Mouse (Mus musculus) erythroid progenitor cell, adult 5-6 weeks (primary cell): ENCODE measurements around the gene Nos1. TPM values are rescaled to one million over a fixed set of nuclear protein-coding genes. Genes with fewer than 3 reads are reported as not detected.

ENCODE experiments used
- ATAC-seq: replicated peaks from 2 replicates; pipeline ENCODE4 v1.8.0; 2016; ENCODE audit warnings: moderate number of reproducible peaks, mild to moderate bottlenecking, moderate TSS enrichment, inconsistent platforms; ENCODE audit not compliant: poor library complexity, low FRiP score, severe bottlenecking
- total RNA-seq, 2 experiments: library from RNA; stranded (forward) in 1 of 2; stranded (reverse) in 1 of 2; fragments of 150-400 nt in 1 of 2; fragments of 186-747, 209-891 nt in 1 of 2; gene quantifications; 2 replicates each; pipeline versions ENCODE4 v1.2.3 to v1.2.4; 2015 to 2017; ENCODE audit warnings: low replicate concordance in 2 of 2

Gene Nos1
- total RNA-seq, 2 experiments from 2014 or later: not detected

GRCm38 (mm10) chr5:117941552-117941951, 160.7 kb downstream of the Nos1 start:
- no peak for ATAC-seq

DNA sequence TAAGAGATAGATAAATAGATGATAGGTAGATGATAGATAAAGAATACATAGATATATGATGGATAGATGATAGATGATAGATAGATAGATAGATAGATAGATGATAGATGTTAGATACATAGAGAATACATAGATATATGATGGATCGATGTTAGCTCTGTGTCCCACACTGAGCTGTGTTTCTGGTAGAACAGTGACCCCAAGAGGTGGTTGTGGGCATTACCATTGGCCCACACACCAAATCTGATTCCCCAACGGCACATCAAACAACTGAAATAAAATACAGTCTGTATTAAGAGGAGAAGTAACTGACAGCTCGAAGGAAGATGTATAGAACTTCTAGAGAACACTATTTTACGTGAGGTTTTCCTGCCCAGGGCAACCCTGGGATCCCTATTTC, 165.8 kb downstream of the Nos1 start:
- no peak for ATAC-seq

GRCm38 (mm10) chr5:117949393-117949792, 168.6 kb downstream of the Nos1 start:
- no peak for ATAC-seq

GRCm38 (mm10) chr5:117953893-117954292, 173.1 kb downstream of the Nos1 start:
- no peak for ATAC-seq

DNA sequence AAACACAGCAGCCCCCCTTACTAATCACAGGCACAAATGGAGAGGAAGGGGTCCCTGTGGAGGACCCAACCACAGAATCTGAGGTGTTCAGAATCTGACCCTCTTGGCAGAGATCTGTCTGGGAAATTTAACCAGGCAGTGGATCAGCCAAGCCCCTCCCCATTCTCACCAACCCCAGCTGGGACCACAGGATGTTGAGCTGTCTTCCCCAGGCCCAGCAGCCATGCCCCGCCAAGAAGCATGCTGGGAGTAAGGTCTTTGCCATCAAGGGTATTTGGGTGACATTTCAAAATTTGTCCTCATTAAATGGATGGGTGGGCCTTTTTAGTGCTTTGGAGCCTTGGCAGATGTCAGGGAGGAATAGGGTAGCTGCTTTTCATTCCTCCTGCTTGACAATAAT, 173.6 kb downstream of the Nos1 start:
- ATAC-seq: no peak

DNA sequence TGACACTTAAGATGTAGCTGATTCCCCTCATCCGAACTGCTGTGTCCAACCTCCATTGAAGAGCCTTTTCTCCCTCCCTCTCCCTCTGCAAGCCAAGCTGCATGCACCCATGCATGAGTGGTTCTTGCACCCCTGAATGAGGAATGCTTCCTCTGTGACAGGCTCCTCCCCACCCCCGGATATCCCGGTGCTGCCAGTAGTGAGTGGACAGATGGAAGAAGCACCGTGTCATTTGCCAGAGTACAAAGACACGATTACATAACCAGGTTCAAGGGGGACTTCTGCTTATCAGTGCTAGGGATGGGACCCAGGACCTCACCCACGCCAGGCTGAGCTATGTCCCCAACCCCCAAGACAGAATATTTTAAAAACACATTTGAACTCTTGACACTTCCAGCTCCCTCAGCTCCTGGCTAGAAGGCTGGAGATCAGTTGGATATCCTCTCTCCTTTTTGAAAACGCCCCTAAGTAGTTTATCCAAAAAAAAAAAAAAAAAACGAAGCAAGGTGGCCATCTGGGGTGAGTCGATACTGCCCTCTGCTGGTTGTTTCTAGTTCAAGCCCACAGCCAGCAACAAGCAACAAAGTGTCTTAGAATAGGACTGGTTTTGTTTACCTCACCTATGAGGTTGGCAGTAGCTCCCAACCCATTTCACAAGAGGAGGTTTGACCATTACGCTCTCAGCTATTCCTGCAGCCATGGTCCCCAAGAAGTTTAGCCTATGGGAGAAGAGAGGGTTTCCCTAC, 175.0 kb downstream of the Nos1 start:
- no peak for ATAC-seq

DNA sequence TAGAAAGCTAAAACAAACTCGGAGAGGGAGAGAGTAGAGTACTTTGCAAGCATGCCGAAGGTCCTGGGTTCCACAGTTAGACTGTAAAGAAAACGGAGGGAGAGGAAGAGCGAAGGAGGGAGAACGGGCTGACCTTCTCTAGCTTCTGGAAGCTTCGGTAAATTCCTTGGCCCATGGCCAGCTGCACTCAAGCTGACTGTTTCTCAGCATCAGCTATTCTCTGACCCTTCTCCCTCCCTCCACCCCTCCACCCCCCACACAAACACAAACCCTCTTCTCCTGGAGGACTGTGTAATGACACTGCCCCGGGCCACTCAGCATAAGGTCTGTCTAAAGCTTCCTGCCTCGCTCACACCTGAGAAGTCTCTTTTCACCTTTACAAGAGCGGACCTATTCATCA, 183.9 kb downstream of the Nos1 start:
- no peak for ATAC-seq

- ATAC-seq: no peak
Measured at GRCm38 (mm10) chr5:117966956-117967355, 186.1 kb downstream of the Nos1 start.

DNA sequence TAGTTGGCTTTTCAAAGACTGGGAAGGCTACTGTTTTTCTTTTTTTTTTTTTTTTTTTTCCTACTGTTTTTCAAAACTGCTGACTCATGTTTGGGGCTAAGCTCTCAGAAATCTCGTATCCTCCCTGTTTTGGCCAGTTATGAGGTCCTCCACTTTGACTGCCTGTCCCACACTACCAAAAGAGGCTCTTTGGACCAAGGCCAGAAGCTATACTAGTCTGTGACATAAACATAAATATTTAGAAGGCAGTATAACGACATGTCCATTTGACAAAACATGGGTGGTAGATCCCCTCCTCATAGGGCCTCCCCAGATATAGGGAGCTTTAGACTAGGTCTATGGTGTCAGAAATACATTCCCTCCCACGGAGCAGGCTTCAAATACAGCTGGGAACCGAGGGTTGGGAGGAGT, 186.8 kb downstream of the Nos1 start:
- ATAC-seq: no peak

GRCm38 (mm10) chr5:117969681-117970427, 189.0 kb downstream of the Nos1 start:
- ATAC-seq: no peak

DNA sequence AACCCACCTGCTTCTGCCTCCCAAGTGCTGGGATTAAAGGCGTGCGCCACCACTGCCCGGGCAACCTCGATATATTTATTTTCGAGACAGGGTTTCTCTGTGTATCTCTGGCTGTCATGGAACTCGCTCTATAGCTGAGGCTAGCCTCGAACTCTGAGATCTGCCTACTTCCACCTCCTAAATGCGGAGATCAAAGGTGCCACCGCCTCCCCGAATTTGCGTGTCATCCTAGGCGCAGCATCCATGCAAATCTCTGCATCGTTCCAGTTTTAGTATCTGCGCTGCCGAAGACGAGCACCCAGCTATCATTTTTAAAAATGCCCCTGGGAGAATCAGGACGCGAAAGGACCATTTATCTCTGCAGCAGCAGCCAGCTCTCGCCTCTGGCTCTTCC, 195.4 kb downstream of the Nos1 start:
- no peak for ATAC-seq

DNA sequence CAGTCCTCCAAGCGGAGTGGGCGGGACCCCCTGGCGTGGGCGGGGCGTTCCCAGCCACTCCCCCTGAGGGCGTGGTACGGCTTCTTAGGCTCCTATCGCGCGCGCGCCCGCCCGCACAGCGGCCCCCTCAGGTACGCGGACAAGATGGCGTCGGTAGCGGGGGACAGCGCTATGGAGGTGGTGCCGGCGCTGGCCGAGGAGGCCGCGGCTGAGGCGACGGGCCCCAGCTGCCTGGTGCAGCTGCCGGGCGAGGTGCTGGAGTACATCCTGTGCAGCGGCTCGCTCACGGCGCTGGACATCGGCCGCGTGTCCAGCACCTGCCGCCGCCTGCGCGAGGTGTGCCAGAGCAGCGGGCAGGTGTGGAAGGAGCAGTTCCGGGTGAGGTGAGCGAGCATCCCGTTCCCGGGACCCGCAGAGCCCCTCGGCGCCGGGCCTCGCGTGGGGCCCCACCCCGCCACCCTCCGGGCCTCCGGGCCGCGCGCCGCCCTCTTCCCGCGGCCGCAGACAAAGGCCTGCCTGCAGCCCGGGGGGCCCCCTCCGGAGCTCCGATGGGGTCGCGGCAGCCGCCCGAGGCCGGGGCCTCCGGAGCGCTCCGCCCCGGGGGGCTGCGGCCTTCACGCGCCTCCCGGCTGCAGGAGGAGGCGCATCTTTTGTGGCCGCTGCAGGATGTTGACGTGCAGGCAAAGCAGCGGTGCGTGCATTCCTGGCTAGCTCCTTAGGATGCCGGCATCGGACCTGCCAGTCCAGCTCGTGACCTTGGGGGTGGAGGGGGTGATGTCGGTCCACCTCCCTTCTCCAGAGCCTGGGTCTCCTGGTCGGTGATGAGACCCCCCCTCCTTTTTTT, 196.0 kb downstream of the Nos1 start, which contains the start of gene Fbxo21:
TSS of gene Fbxo21 (plus strand) at position 74 of the 844 bp plus-strand sequence.
- peak; percentile 95 for ATAC-seq

- ATAC-seq: no peak
Measured at GRCm38 (mm10) chr5:117977501-117978158, 196.8 kb downstream of the Nos1 start.

DNA sequence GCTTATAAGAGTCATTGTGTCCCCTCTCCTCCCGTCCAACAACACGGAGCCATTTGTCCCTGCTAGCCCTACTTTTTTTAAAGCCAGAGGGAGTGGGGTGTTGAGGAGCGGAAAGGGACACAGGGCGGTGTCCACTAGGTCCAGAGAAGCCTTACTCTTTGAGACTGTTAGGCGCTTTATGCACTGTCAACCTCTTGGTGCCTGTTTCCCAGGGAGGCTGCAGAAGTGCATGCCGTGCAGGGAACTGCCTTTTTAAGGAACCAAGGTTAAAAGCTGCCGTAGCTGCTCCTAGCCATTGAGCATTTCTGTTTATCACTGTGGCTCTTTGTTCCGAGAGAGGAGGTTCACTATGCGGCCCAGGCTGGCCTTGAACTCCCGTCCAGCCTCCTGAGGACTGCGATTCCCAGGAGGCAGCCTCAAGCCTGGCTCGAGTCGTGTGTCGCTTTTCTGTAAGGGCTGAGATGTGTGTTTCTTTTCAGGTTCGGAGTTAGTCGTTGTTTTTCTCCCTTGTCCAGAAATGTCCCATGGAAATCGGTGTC, 197.4 kb downstream of the Nos1 start:
- no peak for ATAC-seq

GRCm38 (mm10) chr5:117979082-117979481, 198.2 kb downstream of the Nos1 start:
- ATAC-seq: no peak

- no peak for ATAC-seq
Measured at GRCm38 (mm10) chr5:117980921-117981320, 200.1 kb downstream of the Nos1 start.

DNA sequence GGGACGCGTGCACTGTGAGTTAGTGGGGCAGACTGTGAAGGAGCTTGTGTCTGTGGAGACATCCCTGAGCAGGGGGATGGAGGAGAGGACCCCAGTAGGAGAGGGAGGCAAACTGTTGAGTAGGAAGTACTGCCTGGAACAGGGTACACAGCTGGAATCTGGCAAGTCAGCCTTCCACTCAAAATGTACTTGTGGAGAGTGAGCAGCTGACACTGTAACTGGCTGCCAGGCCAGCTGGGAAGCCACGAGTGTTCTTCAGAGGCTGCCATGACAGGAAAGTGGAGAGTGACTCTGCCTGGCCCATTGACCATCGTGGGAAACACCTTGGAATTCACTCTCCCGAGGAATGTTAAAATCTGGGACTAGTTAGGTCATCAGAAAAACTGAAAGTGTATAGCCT, 201.1 kb downstream of the Nos1 start:
- ATAC-seq: no peak

DNA sequence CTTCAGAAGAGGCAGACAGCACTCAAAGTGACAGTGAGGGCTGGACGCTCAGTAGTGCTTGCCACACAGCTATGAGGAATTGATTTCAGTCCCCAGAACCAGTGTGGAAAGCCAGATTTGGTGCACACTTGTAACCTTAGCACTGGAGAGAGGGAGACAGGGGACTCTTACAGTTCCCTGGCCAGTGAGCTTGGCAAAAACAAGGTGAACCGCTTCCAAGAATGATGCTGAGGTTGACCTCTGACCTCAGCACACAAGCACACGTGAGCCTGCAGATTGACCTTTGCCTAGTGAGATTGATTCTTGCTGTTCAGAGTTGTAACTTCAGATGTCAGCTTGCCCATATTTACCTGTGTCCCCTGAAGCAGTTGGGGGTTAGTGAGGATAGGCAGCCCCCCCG, 205.5 kb downstream of the Nos1 start:
- no peak for ATAC-seq

- ATAC-seq: no peak
Measured at GRCm38 (mm10) chr5:117987891-117988290, 207.1 kb downstream of the Nos1 start.

- no peak for ATAC-seq
Measured at GRCm38 (mm10) chr5:117988367-117988766, 207.5 kb downstream of the Nos1 start.
